Mouse (Mus musculus) MEL (cell line): ENCODE measurements around the gene Rab1a. TPM values are rescaled to one million over a fixed set of nuclear protein-coding genes. Genes with fewer than 3 reads are reported as not detected.

Experiments
- DNase-seq: peaks from one replicate; pipeline ENCODE4 v3.0.0; 2011; ENCODE audit warnings: low read depth, low spot score
- H3K27ac ChIP-seq: 2 replicates; pipeline ENCODE4 v1.5.1; 2012; ENCODE audit warnings: low read depth, mild to moderate bottlenecking, control low read depth, low read length, moderate library complexity; ENCODE audit not compliant: control insufficient read depth
- H3K27me3 ChIP-seq, 2 experiments: fragments of 150-350 bp in 1 of 2; sonication (generic) in 1 of 2; 2 replicates each; pipeline ENCODE4 v1.6.1; 2012; ENCODE audit warnings: low read length in 2 of 2, mild to moderate bottlenecking in 2 of 2, improper control_type of control experiment in 1 of 2, moderate library complexity in 1 of 2; ENCODE audit not compliant: insufficient read depth in 2 of 2, control insufficient read depth in 1 of 2
- H3K36me3 ChIP-seq, 2 experiments: 2 replicates each; pipeline ENCODE4 v1.6.1; 2012 to 2014; ENCODE audit warnings: low read length in 2 of 2, improper control_type of control experiment in 1 of 2, inconsistent platforms in 1 of 2, mild to moderate bottlenecking in 1 of 2; ENCODE audit not compliant: insufficient read depth in 2 of 2, control insufficient read depth in 1 of 2
- H3K4me1 ChIP-seq, 2 experiments: fragments of 150-350 bp in 1 of 2; sonication (generic) in 1 of 2; 2 replicates each; pipeline ENCODE4 v1.6.1; 2012; ENCODE audit warnings: low read length in 2 of 2, improper control_type of control experiment in 1 of 2, mild to moderate bottlenecking in 1 of 2; ENCODE audit not compliant: insufficient read depth in 2 of 2, control insufficient read depth in 1 of 2
- H3K4me3 ChIP-seq, 2 experiments: fragments of 150-350 bp in 1 of 2; sonication (generic) in 1 of 2; 2 replicates each; pipeline ENCODE4 v1.5.1; 2012; ENCODE audit warnings: low read depth in 2 of 2, low read length in 2 of 2, mild to moderate bottlenecking in 2 of 2, moderate library complexity in 2 of 2, control low read depth in 1 of 2, improper control_type of control experiment in 1 of 2; ENCODE audit not compliant: control insufficient read depth in 1 of 2, insufficient read depth in 1 of 2
- H3K79me2 ChIP-seq: 2 replicates; pipeline ENCODE4 v1.6.1; 2012; ENCODE audit warnings: mild to moderate bottlenecking, low read length, moderate library complexity; ENCODE audit not compliant: control insufficient read depth, poor library complexity, insufficient read depth
- H3K9ac ChIP-seq: 2 replicates; pipeline ENCODE4 v1.6.1; 2012; ENCODE audit warnings: low read depth, mild to moderate bottlenecking, control low read depth, low read length, moderate library complexity; ENCODE audit not compliant: control insufficient read depth, poor library complexity, severe bottlenecking
- H3K9me3 ChIP-seq: fragments of 150-350 bp; sonication (generic); replicated peaks from 2 replicates; pipeline ENCODE4 v1.6.1; 2012; ENCODE audit warnings: mild to moderate bottlenecking, low read length, improper control_type of control experiment, moderate library complexity; ENCODE audit not compliant: insufficient read depth
- CHD1 ChIP-seq: IDR thresholded peaks from 2 replicates; pipeline ENCODE4 v1.6.1; 2012; ENCODE audit warnings: low read depth, mild to moderate bottlenecking, inconsistent platforms, low read length, improper control_type of control experiment
- CTCF ChIP-seq, 3 experiments: IDR thresholded peaks in 2 of 3; conservative IDR thresholded peaks in 1 of 3; 2 replicates each; pipeline ENCODE4 v1.5.1; 2011 to 2012; ENCODE audit warnings: low read length in 3 of 3, low read depth in 2 of 3, mild to moderate bottlenecking in 2 of 3, improper control_type of control experiment in 1 of 3, inconsistent platforms in 1 of 3, mixed read lengths in 1 of 3, moderate library complexity in 1 of 3; ENCODE audit not compliant: control insufficient read depth in 1 of 3, insufficient read depth in 1 of 3, poor library complexity in 1 of 3, severe bottlenecking in 1 of 3
- EP300 ChIP-seq, 2 experiments: IDR thresholded peaks; 2 replicates each; pipeline ENCODE4 v1.6.1; 2011; ENCODE audit warnings: improper control_type of control experiment in 2 of 2, low read length in 2 of 2, low read depth in 1 of 2, mild to moderate bottlenecking in 1 of 2
- ETS1 ChIP-seq: IDR thresholded peaks from 2 replicates; pipeline ENCODE4 v1.6.1; 2012; ENCODE audit warnings: low read depth, mild to moderate bottlenecking, inconsistent platforms, low read length, improper control_type of control experiment, moderate library complexity
- JUND ChIP-seq: IDR thresholded peaks from 2 replicates; pipeline ENCODE4 v1.6.1; 2011; ENCODE audit warnings: low read depth, mild to moderate bottlenecking, improper control_type of control experiment, low read length
- MAFK ChIP-seq: IDR thresholded peaks from 2 replicates; pipeline ENCODE4 v1.6.1; 2011; ENCODE audit warnings: low read depth, mild to moderate bottlenecking, low read length, improper control_type of control experiment, borderline replicate concordance
- MEF2A ChIP-seq: IDR thresholded peaks from 2 replicates; pipeline ENCODE4 v1.6.1; 2014; ENCODE audit warnings: low read depth, mild to moderate bottlenecking, inconsistent platforms, low read length, improper control_type of control experiment; ENCODE audit not compliant: poor library complexity, insufficient replicate concordance, severe bottlenecking; ENCODE audit errors: extremely low read depth
- MYB ChIP-seq: IDR thresholded peaks from 2 replicates; pipeline ENCODE4 v1.6.1; 2011; ENCODE audit warnings: mild to moderate bottlenecking, low read depth, low read length, improper control_type of control experiment
- MYC ChIP-seq: IDR thresholded peaks from 2 replicates; pipeline ENCODE4 v1.6.1; 2011; ENCODE audit warnings: low read depth, mild to moderate bottlenecking, low read length, improper control_type of control experiment, moderate library complexity
- POLR2A ChIP-seq, 2 experiments: IDR thresholded peaks; 2 replicates each; pipeline ENCODE4 v1.6.1; 2011 to 2012; ENCODE audit warnings: low read length in 2 of 2, mild to moderate bottlenecking in 2 of 2, control low read depth in 1 of 2, improper control_type of control experiment in 1 of 2, low read depth in 1 of 2, moderate library complexity in 1 of 2; ENCODE audit not compliant: control insufficient read depth in 1 of 2, insufficient read depth in 1 of 2, poor library complexity in 1 of 2
- POLR2AphosphoS2 ChIP-seq: IDR thresholded peaks from 2 replicates; pipeline ENCODE4 v1.6.1; 2011; ENCODE audit warnings: low read length, improper control_type of control experiment
- POLR2AphosphoS5 ChIP-seq: IDR thresholded peaks from 2 replicates; pipeline ENCODE4 v1.6.1; 2012; ENCODE audit warnings: low read depth, borderline replicate concordance, mild to moderate bottlenecking, inconsistent platforms, low read length, moderate library complexity, mixed read lengths
- RCOR1 ChIP-seq: IDR thresholded peaks from 2 replicates; pipeline ENCODE4 v1.6.1; 2012; ENCODE audit warnings: low read depth, mild to moderate bottlenecking, inconsistent platforms, low read length, improper control_type of control experiment
- SIN3A ChIP-seq: IDR thresholded peaks from 2 replicates; pipeline ENCODE4 v1.6.1; 2012; ENCODE audit warnings: low read length, improper control_type of control experiment, inconsistent platforms
- SMC3 ChIP-seq: IDR thresholded peaks from 2 replicates; pipeline ENCODE4 v1.6.1; 2011; ENCODE audit warnings: low read depth, low read length, improper control_type of control experiment
- TBP ChIP-seq: IDR thresholded peaks from 2 replicates; pipeline ENCODE4 v1.8.0; 2011; ENCODE audit warnings: low read depth, low read length, improper control_type of control experiment
- TCF12 ChIP-seq: IDR thresholded peaks from 2 replicates; pipeline ENCODE4 v1.6.1; 2014; ENCODE audit warnings: low read depth, mild to moderate bottlenecking, inconsistent platforms, low read length, improper control_type of control experiment, moderate library complexity
- UBTF ChIP-seq: IDR thresholded peaks from 2 replicates; pipeline ENCODE4 v1.6.1; 2012; ENCODE audit warnings: low read depth, mild to moderate bottlenecking, inconsistent platforms, low read length, improper control_type of control experiment, moderate library complexity, borderline replicate concordance; ENCODE audit not compliant: insufficient read depth
- ZMIZ1 ChIP-seq: IDR thresholded peaks from 2 replicates; pipeline ENCODE4 v1.6.1; 2012; ENCODE audit warnings: low read depth, mild to moderate bottlenecking, inconsistent platforms, low read length, improper control_type of control experiment, moderate library complexity
- polyA plus RNA-seq, 2 experiments: library from polyadenylated mRNA; stranded (reverse) in 1 of 2; unstranded in 1 of 2; fragments of >175 nt in 1 of 2; fragments of >200 nt in 1 of 2; gene quantifications; 2 replicates each; pipeline versions ENCODE4 v1.2.1 to v1.2.4; 2012; ENCODE audit warnings: low replicate concordance in 2 of 2, low read depth in 1 of 2; ENCODE audit not compliant: insufficient read length in 2 of 2, insufficient read depth in 1 of 2, missing spikeins in 1 of 2
- total RNA-seq: library from RNA; depleted of rRNA; stranded (reverse); fragments of 300-350 nt; gene quantifications from 2 replicates; pipeline ENCODE4 v1.2.3, GENCODE M21; 2012

Gene Rab1a
- total and polyA plus RNA-seq, 3 experiments, result 79.5 to 336 (median 139) TPM

DNA sequence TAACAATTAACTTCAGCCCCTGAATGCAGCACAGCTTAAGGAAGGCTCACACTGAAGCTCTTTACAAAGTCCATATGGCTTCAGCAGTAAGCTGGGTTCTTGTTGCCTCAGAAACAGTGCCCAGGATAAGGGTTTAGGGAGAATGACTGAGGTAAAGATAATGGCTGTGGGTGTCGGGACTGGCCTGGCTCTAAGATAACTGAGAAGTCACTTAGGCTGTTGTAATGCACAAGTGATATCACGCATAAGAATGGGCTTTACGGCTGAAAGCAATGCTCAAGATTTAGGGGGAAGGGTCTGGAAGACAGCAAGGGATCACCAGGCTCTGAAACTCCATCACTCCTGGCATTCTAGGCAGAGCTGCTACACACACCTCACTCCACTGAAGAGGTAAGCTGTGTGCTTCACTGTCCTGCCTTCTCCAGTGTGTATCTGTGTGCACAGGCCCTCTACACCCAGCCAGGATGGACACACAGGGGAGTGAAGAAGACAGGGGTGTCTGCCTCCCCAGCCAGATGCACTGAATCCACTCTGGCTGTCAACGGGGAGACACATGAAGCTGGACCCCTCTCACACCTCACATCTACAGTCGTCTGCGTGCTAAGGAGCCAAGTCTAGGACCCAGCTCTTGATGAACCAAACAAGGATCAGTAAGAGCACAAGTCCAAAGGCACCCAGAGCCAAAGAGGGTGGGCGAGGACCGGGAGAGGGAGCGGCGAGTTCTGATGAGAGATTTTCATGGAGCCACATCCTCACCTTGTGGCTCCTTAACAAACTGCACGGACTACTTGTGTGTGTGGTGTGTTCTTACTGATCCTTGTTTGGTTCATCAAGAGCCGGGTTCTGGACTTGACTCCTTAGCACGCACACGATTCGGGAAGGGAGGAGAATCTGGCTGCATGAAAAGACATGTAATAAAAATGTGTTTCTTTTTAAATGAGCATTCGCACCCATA is 43.4 kb downstream of the Rab1a start (continued):
- TF ChIP-seq TBP (no peak), CHD1 (no peak), MAFK (no peak; the same call in 1 of the 2 replicates), MEF2A (no peak), CTCF (IDR thresholded peaks at IDR 0.05 in 2 of 3, conservative IDR thresholded peaks at IDR 0.05 in 1 of 3; ENCODE audit: control insufficient read depth in 1 of 3, insufficient read depth in 1 of 3, low read depth in 2 of 3, low read length in 3 of 3, poor library complexity in 1 of 3, severe bottlenecking in 1 of 3) (peak in 1 of 3 experiments; percentile 24; a peak in 2 of 6 replicates), POLR2A (IDR thresholded peaks at IDR 0.05; ENCODE audit: control insufficient read depth in 1 of 2, insufficient read depth in 1 of 2, low read depth in 1 of 2, low read length in 2 of 2, poor library complexity in 1 of 2) (no peak), MYC (no peak), UBTF (no peak), ETS1 (peak; percentile 71), MYB (no peak), POLR2AphosphoS5 (no peak), SMC3 (no peak)

DNA sequence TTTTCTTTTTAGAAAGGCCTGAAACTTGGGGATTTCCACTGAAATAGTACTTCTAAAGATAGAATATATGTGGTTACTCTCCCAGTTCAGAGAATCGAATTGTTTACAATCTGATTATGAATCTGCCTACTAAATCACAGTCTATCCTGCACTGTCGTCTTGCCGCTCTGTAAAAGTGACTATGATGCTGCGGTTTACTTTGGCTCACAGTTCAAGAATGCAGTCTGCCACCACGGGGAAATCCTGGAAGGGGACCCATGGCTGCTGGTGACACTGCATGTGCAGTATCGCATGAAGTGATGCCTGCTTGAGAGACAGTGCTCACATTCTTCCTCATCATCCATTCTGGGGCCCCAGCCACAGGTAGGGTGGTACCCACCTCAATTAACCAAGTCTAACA is 44.1 kb downstream of the Rab1a start:
- Histone ChIP-seq H3K9me3 (no peaks in the 10 kb centered on the region), H3K9ac (no peak overlapping the region), H3K27me3 (no peaks in the 10 kb centered on the region), H3K4me1 (peaks cover 15 to 27% of the 10 kb centered on the region in 2 experiments), H3K27ac (no peak overlapping the region), H3K36me3 (peaks cover 0 to 25% of the 10 kb centered on the region in 2 experiments; a peak in 3 of 4 replicates), H3K4me3 (no peak overlapping the region), H3K79me2 (peaks cover 26% of the 10 kb centered on the region)
- DNase-seq, result no peak
- TF ChIP-seq MYC (no peak), ZMIZ1 (no peak), MAFK (no peak), POLR2AphosphoS2 (no peak), JUND (no peak), POLR2AphosphoS5 (no peak), MYB (no peak), SIN3A (no peak), TCF12 (no peak), EP300 (IDR thresholded peaks at IDR 0.05; ENCODE audit: low read depth in 1 of 2, low read length in 2 of 2) (no peak), RCOR1 (no peak), CTCF (IDR thresholded peaks at IDR 0.05 in 2 of 3, conservative IDR thresholded peaks at IDR 0.05 in 1 of 3; ENCODE audit: control insufficient read depth in 1 of 3, insufficient read depth in 1 of 3, low read depth in 2 of 3, low read length in 3 of 3, poor library complexity in 1 of 3, severe bottlenecking in 1 of 3) (no peak)
